8 mouse cellular contexts compared by ENCODE assay signal in genomic region chr16:28840075-28840974, GRCm38 (mm10).
DNase-seq lines count a peak whose midpoint lies in the region; TF ChIP-seq lines count a peak whose summit lies in the region.
"Had no signal": no experiment of that assay in that cellular context is flagged by ENCODE, and none has a peak within 500 bp of the region (broad histone marks: within the 10 kb centered on the region; RNA-seq: fewer than 3 reads in every experiment).

No protein-coding gene starts in this region.

- no peak for TF ChIP-seq EP300 in MEL (IDR thresholded peaks at IDR 0.05; ENCODE audit: low read depth in 1 of 2, low read length in 2 of 2)

- no peak for TF ChIP-seq POLR2A in MEL (IDR thresholded peaks at IDR 0.05; ENCODE audit: control insufficient read depth in 1 of 2, insufficient read depth in 1 of 2, low read depth in 1 of 2, low read length in 2 of 2, poor library complexity in 1 of 2)
- TF ChIP-seq POLR2A in lung, adult 2 months (IDR thresholded peaks at IDR 0.05; ENCODE audit: borderline replicate concordance, extremely low read depth, low read depth, low read length): no peak

- H3K4me1 ChIP-seq in MEL (ENCODE audit: control insufficient read depth in 1 of 2, insufficient read depth in 2 of 2, low read length in 2 of 2): no peaks in the 10 kb centered on the region
- peaks cover 2% of the 10 kb centered on the region; the same call in 1 of the 2 replicates for H3K4me1 ChIP-seq in lung, adult 2 months (ENCODE audit: control insufficient read depth, insufficient read depth, low read length)

- TF ChIP-seq RAD21 in MEL (IDR thresholded peaks at IDR 0.05; ENCODE audit: low read depth, low read length): peak; percentile 75

- H3K79me2 ChIP-seq in MEL (ENCODE audit: control insufficient read depth, insufficient read depth, low read length, poor library complexity): no peaks in the 10 kb centered on the region

- no peaks in the 10 kb centered on the region for H3K27me3 ChIP-seq in MEL (ENCODE audit: control insufficient read depth in 1 of 2, insufficient read depth in 2 of 2, low read length in 2 of 2)
- H3K27me3 ChIP-seq: heart, embryonic 13.5 days had no signal

- H3K36me3 ChIP-seq in MEL (ENCODE audit: control insufficient read depth in 1 of 2, insufficient read depth in 2 of 2, low read length in 2 of 2): no peaks in the 10 kb centered on the region
- H3K36me3 ChIP-seq: heart, embryonic 13.5 days had no signal

- H3K4me3 ChIP-seq in MEL (ENCODE audit: control insufficient read depth in 1 of 2, insufficient read depth in 1 of 2, low read depth in 2 of 2, low read length in 2 of 2): no peak overlapping the region
- no peak overlapping the region for H3K4me3 ChIP-seq in lung, adult 2 months (replicated peaks; ENCODE audit: extremely low read depth, low read depth, low read length)
- H3K4me3 ChIP-seq: heart, embryonic 13.5 days had no signal

- no peaks in the 10 kb centered on the region for H3K9me3 ChIP-seq in MEL (replicated peaks; ENCODE audit: insufficient read depth, low read length)
- H3K9me3 ChIP-seq: heart, embryonic 13.5 days had no signal

- peak; percentile 40 to 66 (median 50) for TF ChIP-seq CTCF in MEL (IDR thresholded peaks at IDR 0.05 in 2 of 3, conservative IDR thresholded peaks at IDR 0.05 in 1 of 3; ENCODE audit: control insufficient read depth in 1 of 3, insufficient read depth in 1 of 3, low read depth in 2 of 3, low read length in 3 of 3, poor library complexity in 1 of 3, severe bottlenecking in 1 of 3)
- peak; percentile 36; the same call in 1 of the 2 replicates for TF ChIP-seq CTCF in lung, adult 2 months (IDR thresholded peaks at IDR 0.05; ENCODE audit: insufficient read depth, low read length)

- H3K27ac ChIP-seq in MEL (ENCODE audit: control insufficient read depth, low read depth, low read length): no peak overlapping the region
- H3K27ac ChIP-seq: heart, embryonic 13.5 days had no signal

- WGBS in lung, adult 2 months: 48% methylated on average over 24 of the region's 24 CpGs

- H3K9ac ChIP-seq in MEL (ENCODE audit: control insufficient read depth, low read depth, low read length, poor library complexity, severe bottlenecking): no peak overlapping the region
- H3K9ac ChIP-seq: heart, embryonic 13.5 days had no signal

- peak; percentile 4 for DNase-seq in A20 (ENCODE audit: low read depth, low spot score)
- DNase-seq in MEL (ENCODE audit: low read depth, low spot score): peak; percentile 50
- DNase-seq in cerebellum, postnatal 10 days: peak; percentile 85 to 88
- peak; percentile 64 for DNase-seq in gastrocnemius, postnatal 10 days
- peak; percentile 57 for DNase-seq in kidney, adult 9 months
- DNase-seq in lung, adult 2 months: peak; percentile 53
- peak; percentile 58 for DNase-seq in retina, postnatal 7 days (ENCODE audit: low read depth, low spot score)

TF ChIP-seq in MEL, 35 proteins besides CTCF, POLR2A, EP300 and RAD21:
- TF ChIP-seq SMC3 (IDR thresholded peaks at IDR 0.05; ENCODE audit: low read depth, low read length): peak; percentile 57
- TF ChIP-seq ZC3H11A (IDR thresholded peaks at IDR 0.05; ENCODE audit: low read depth, low read length): peak; percentile 46; the same call in 1 of the 2 replicates
- no peak for TF ChIP-seq MEF2A (IDR thresholded peaks at IDR 0.05; ENCODE audit: extremely low read depth, insufficient replicate concordance, low read depth, low read length, poor library complexity, severe bottlenecking)

Comparison
In these comparisons a context has a peak if more than half of its experiments do, and no peak if none do; other contexts are left out.
1. DNase-seq: peak in every context shown above with its lines; median percentile 86 in cerebellum, postnatal 10 days; 64 in gastrocnemius, postnatal 10 days; 58 in retina, postnatal 7 days; 57 in kidney, adult 9 months; 53 in lung, adult 2 months; 50 in MEL; 4 in A20.